Mouse (Mus musculus): ENCODE data around the gene AK157302. TPM values are rescaled to one million over a fixed set of nuclear protein-coding genes. Genes with fewer than 3 reads are reported as not detected.
"Not testable (repeated sequence)": the region's sequence is repeated elsewhere in the genome, so short reads cannot be mapped to it uniquely, and the experiment has no call there.

AK157302 gene
- total and polyA plus RNA-seq, 2 experiments from 2014 or later, result 0.14 to 0.42 TPM

DNA sequence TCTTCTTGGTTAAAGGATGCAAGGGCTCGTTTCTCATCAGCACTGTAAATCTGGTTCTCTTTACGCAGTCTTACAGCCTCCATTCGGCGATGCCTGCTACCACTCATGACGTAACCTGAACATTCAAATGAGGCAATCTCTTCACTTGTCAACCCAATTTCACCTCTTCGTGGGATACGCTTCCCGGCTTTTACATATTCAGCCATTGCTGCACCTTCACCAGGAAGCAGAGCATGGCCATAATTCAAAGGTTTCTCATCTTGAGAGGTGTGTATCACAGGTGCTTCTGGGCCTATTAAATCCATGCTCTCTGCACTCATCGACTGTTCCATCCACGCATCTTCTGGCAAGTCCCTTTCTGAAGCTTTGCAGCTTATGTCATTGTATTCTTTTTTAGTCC, 27.7 kb upstream of the AK157302 start:
- H3K27ac ChIP-seq (ENCODE audit: low read depth, low read length), result no peak overlapping the region
- no peak for ATAC-seq
- H3K9ac ChIP-seq, result no peak overlapping the region
- H3K4me1 ChIP-seq (ENCODE audit: insufficient read depth), result no peaks in the 10 kb centered on the region
- 0 out of 2 replicates have a peak, but pooled peaks cover 5% of the 10 kb centered on the region for H3K27me3 ChIP-seq (ENCODE audit: insufficient read depth, low read length)
- no peak for DNase-seq
- no peaks in the 10 kb centered on the region for H3K36me3 ChIP-seq (ENCODE audit: insufficient read depth)
- no peak overlapping the region for H3K4me3 ChIP-seq (ENCODE audit: low read depth, low read length)
- H3K9me3 ChIP-seq (ENCODE audit: low read length), result no peaks in the 10 kb centered on the region
- no peak overlapping the region for H3K4me2 ChIP-seq (ENCODE audit: low read depth)
- TF ChIP-seq CTCF (IDR thresholded peaks at IDR 0.05; ENCODE audit: low read depth), result no peak
- 88% methylated on average over 10 of the region's 10 CpGs for WGBS

DNA sequence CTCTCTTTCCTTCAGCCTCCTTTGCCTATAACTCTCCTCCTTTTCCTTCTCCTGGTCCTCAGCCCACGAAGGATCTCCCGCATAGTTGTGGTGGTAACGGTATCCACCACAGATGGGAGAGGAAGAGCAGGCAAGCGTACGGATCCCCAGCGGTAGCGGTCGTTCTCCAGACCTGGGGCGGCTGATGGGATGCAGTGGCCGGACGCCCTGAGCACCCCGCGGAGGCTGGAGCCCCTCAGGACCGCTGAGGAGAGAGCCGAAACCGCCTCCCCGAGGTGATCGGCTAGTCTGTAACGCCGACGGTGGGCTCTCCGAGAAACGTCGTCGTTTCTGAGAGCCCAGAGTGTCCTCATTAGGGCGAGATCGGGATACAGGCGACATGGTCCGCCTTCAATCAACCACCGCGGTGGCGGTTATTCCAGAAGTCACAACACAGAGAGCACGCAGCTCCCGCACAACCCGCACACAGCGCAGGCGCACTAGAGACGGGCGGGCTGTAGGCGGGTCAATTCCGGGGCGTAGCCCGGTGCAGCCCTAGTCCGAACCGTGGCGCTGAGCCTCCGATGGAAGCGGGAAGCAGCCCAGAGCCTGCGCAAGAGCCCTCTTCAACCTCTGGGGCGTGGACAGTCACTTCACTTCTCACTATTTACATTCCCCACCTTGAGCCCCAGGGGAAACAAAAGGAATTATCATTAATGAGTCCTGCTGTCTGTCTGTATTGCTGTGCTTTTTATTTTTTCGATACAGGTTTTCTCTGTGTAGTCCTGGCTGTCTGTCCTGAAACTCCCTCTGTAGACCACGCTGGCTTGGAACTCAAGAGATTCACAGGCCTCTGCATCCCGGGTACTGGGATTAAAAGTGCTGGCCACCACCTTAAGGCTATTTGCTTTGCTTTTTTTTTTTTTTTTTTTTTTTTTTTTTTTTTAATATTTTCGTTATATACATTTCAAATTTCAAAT, 26.7 kb upstream of the AK157302 start, which contains the start of gene Nkapl:
Gene Nkapl (minus strand): TSS at position 449 of the 959 bp plus-strand sequence.
- TF ChIP-seq CTCF (IDR thresholded peaks at IDR 0.05; ENCODE audit: low read depth), result no peak
- 1% methylated on average over 54 of the region's 54 CpGs for WGBS
- Histone ChIP-seq H3K4me2 (ENCODE audit: low read depth) (peak within 1 kb of the TSS; percentile 60), H3K27ac (ENCODE audit: low read depth, low read length) (peak within 1 kb of the TSS; percentile 31; the same call in 1 of the 2 replicates), H3K4me3 (ENCODE audit: low read depth, low read length) (peak within 1 kb of the TSS; percentile 56), H3K4me1 (ENCODE audit: insufficient read depth) (no peaks in the 10 kb centered on the region), H3K36me3 (ENCODE audit: insufficient read depth) (no peaks in the 10 kb centered on the region), H3K9me3 (ENCODE audit: low read length) (no peaks in the 10 kb centered on the region), H3K9ac (peak within 1 kb of the TSS; percentile 60), H3K27me3 (ENCODE audit: insufficient read depth, low read length) (0 out of 2 replicates have a peak, but pooled peaks cover 5% of the 10 kb centered on the region)
- peak; percentile 99 for ATAC-seq
- DNase-seq, result peak; percentile 89

DNA sequence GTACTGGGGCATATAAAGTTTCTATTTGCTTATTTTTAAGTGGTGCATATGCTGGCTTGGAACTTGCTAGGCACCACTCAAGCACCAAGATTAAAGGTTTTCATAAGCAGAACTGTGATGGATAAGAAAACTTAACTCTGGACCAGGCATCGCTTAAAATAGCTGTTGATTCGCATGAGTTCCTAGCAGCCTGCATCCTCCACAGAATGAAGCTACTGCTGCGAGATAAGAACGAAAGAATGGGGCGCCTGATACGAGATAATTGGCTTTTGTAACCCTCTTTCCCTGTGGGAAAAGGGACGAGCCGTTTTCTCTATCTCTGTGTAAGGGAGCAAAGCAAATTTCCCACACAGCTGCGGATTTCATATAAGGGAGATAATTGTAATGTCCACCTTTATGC, 25.9 kb upstream of the AK157302 start:
- Histone ChIP-seq H3K27ac (ENCODE audit: low read depth, low read length) (no peak overlapping the region), H3K9ac (no peak overlapping the region), H3K9me3 (ENCODE audit: low read length) (no peaks in the 10 kb centered on the region), H3K27me3 (ENCODE audit: insufficient read depth, low read length) (0 out of 2 replicates have a peak, but pooled peaks cover 5% of the 10 kb centered on the region), H3K36me3 (ENCODE audit: insufficient read depth) (no peaks in the 10 kb centered on the region), H3K4me1 (ENCODE audit: insufficient read depth) (no peaks in the 10 kb centered on the region), H3K4me3 (ENCODE audit: low read depth, low read length) (no peak overlapping the region), H3K4me2 (ENCODE audit: low read depth) (peak overlapping the region; percentile 60; the same call in 1 of the 2 replicates)
- no peak for ATAC-seq
- TF ChIP-seq CTCF (IDR thresholded peaks at IDR 0.05; ENCODE audit: low read depth), result no peak
- WGBS, result 14% methylated on average over 9 of the region's 9 CpGs
- DNase-seq, result peak; percentile 7

DNA sequence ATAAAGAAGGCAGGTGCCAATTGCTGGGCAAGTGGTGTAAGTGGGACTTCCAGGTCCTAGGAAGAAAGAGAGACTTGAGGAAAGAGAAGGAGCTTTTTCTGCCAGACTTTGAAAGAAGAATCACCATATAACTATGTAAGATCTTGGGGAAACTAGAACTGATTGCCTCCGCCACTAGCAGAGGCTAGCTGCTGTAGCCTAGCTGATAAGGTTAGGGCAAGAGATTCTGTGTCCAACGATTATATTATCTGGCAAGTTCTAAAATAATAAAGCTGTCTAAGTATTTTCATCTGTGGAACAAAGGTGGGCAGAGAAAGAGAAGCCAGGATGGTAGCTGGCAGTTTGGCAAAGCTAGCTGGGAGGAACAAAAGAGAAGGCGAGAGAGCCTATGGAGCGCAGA, 22.6 kb upstream of the AK157302 start:
- ATAC-seq, result no peak
- WGBS, result 24% methylated on average over 4 of the region's 4 CpGs
- H3K4me2 ChIP-seq (ENCODE audit: low read depth), result no peak overlapping the region

DNA sequence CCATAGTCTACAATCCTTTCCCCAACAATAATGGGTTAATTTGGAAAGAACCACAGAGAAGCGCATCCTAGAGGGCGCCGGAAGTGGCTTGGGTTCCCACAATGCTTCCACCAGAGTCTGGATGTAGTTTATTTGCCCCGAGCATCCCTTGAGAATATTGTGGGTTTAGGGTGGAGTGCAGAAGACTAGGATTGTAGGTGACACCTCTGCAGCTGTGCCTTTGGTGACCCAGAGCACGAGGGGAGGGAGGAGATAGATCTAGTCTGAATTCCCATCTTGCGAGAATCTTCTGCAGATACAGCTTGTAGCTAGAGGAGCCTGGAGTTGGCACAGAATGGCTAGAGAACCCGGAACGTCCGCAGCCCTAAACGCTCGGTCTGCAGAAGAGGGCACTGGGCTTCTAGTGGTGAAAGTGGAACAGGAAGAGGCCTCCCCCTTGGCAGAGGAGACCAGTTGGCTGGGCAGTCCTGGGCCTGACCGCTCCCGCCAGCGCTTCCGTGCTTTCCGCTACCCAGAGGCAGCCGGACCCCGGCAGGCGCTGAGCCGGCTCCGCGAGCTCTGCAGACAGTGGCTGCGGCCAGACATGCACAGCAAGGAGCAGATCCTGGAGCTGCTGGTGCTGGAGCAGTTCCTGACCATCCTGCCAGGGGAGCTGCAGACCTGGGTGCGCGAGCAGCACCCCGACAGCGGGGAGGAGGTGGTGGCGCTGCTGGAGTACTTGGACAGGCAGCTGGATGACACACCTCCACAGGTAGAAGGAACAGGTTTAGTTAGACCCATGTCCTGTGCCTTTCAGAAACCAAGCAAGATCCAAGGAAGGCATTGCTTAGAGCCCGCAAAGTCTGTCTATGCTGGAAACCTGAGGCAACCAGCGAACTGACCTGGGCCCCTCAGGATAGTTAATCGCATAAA, 16.0 kb upstream of the AK157302 start, which contains the start of the genes Zkscan4 and Gm10065:
Gene Zkscan4 (plus strand): TSS at position 149 of the 912 bp plus-strand sequence.
Gene Gm10065 (minus strand): TSS at position 683 of the 912 bp plus-strand sequence.
- H3K27ac ChIP-seq (ENCODE audit: low read depth, low read length), result peak within 1 kb of the TSS; percentile 80
- H3K36me3 ChIP-seq (ENCODE audit: insufficient read depth); H3K9me3 ChIP-seq (ENCODE audit: low read length); H3K4me1 ChIP-seq (ENCODE audit: insufficient read depth); H3K27me3 ChIP-seq (ENCODE audit: insufficient read depth, low read length): not testable (repeated sequence)
- peak within 1 kb of the TSS; percentile 64 for H3K4me3 ChIP-seq (ENCODE audit: low read depth, low read length)
- H3K4me2 ChIP-seq (ENCODE audit: low read depth), result peak within 1 kb of the TSS; percentile 58
- peak; percentile 68 for TF ChIP-seq CTCF (IDR thresholded peaks at IDR 0.05; ENCODE audit: low read depth)
- peak; percentile 88 for DNase-seq
- 4% methylated on average over 31 of the region's 31 CpGs for WGBS
- ATAC-seq, result peak; percentile 94
- peak within 1 kb of the TSS; percentile 56 for H3K9ac ChIP-seq

More for the DNA sequence above, 22.6 kb upstream of the AK157302 start:
- 0 out of 2 replicates have a peak, but pooled peaks cover 5% of the 10 kb centered on the region for H3K27me3 ChIP-seq (ENCODE audit: insufficient read depth, low read length)
- DNase-seq, result no peak
- H3K27ac ChIP-seq (ENCODE audit: low read depth, low read length), result no peak overlapping the region
- no peak overlapping the region for H3K4me3 ChIP-seq (ENCODE audit: low read depth, low read length)
- no peaks in the 10 kb centered on the region for H3K4me1 ChIP-seq (ENCODE audit: insufficient read depth)
- no peaks in the 10 kb centered on the region for H3K9me3 ChIP-seq (ENCODE audit: low read length)
- H3K36me3 ChIP-seq (ENCODE audit: insufficient read depth), result no peaks in the 10 kb centered on the region
- TF ChIP-seq CTCF (IDR thresholded peaks at IDR 0.05; ENCODE audit: low read depth), result no peak
- H3K9ac ChIP-seq, result no peak overlapping the region

DNA sequence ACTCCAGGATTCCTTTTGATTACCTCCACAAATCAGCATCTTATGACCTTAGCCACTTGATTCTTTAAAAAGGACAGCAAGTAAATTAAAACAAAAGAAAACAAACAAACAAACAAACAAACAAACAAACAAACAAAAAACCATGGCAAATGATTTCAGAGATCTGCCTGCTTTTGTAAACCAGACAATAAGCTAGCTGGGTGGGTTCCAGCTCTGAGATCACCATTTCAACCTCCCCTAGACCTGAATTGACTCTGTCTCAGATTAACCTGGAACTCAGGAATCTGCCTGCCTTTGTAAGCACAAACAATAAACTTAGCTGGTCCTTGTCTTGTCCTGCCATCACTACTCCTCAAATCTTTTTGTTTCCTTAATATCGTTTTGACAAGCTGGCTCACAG, 8.1 kb upstream of the AK157302 start:
- H3K4me3 ChIP-seq (ENCODE audit: low read depth, low read length), result no peak overlapping the region
- no peak overlapping the region for H3K4me2 ChIP-seq (ENCODE audit: low read depth)
- WGBS, result 84% methylated on average over 1 of the region's 1 CpGs
- no peaks in the 10 kb centered on the region for H3K9me3 ChIP-seq (ENCODE audit: low read length)
- TF ChIP-seq CTCF (IDR thresholded peaks at IDR 0.05; ENCODE audit: low read depth), result no peak
- H3K9ac ChIP-seq, result no peak overlapping the region
- no peaks in the 10 kb centered on the region for H3K4me1 ChIP-seq (ENCODE audit: insufficient read depth)
- no peak overlapping the region for H3K27ac ChIP-seq (ENCODE audit: low read depth, low read length)
- H3K36me3 ChIP-seq (ENCODE audit: insufficient read depth), result peaks cover 20% of the 10 kb centered on the region
- DNase-seq, result no peak
- ATAC-seq, result no peak
- no peaks in the 10 kb centered on the region for H3K27me3 ChIP-seq (ENCODE audit: insufficient read depth, low read length)
